Mouse (Mus musculus): Measurements from ENCODE around the gene Frk. TPM values are rescaled to one million over a fixed set of nuclear protein-coding genes. Genes with fewer than 3 reads are reported as not detected.

Frk gene
- polyA plus RNA-seq, 1 experiment from 2014 or later = 5.3 TPM

DNA sequence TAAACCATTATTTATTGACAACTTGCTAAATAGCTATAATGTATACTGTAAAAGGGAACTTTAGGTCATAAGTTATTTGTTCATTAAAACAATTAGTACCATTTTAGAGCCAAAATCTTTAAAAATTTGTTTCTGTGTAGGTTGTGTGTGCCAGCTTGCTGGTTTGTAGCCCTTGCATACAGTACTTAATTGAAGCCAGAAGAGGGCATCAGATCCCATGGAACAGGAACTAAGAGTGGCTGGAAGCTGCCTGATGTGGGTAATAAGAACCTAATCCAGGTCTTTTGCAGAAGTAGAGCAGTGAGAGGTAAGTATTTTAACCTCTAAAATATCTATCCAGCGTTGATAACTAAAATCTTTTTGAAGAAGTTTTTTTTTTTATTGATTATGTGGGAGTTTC, 155.0 kb downstream of the Frk start:
- TF ChIP-seq CTCF (IDR thresholded peaks at IDR 0.05) (peak; percentile 14; the same call in 1 of the 2 replicates), EP300 (IDR thresholded peaks at IDR 0.05) (no peak)
- Histone ChIP-seq H3K4me2 (replicated peaks; ENCODE audit: low read depth, low read length) (no peak overlapping the region), H3K9ac (replicated peaks; ENCODE audit: low read depth) (no peak overlapping the region), H3K27ac (ENCODE audit: low read length) (no peak overlapping the region), H3K4me3 (ENCODE audit: low read depth, low read length) (no peak overlapping the region), H3K36me3 (ENCODE audit: insufficient read depth, low read length) (no peaks in the 10 kb centered on the region), H3K27me3 (replicated peaks; ENCODE audit: insufficient read depth, low read length) (no peaks in the 10 kb centered on the region), H3K9me3 (ENCODE audit: low read length) (no peaks in the 10 kb centered on the region), H3K4me1 (ENCODE audit: insufficient read depth, low read depth, low read length) (no peaks in the 10 kb centered on the region)
- 56% methylated on average over 1 of the region's 1 CpGs for WGBS
- no peak for DNase-seq (ENCODE audit: low spot score)
- no peak for ATAC-seq

Other genes starting within 250 kb of the Frk start
- gene Tspyl1, start 201.2 kb upstream of the Frk start, polyA plus RNA-seq (2015; fragmentation: Nextera tagmentation; extraction: Ambion mirVana) = 73.3 and 79.6 TPM in 2 replicates
- gene Tspyl4, start 186.0 kb upstream of the Frk start, polyA plus RNA-seq (2015; fragmentation: Nextera tagmentation; extraction: Ambion mirVana) = 7.7 and 9.7 TPM in 2 replicates
- gene Col10a1, start 93.4 kb upstream of the Frk start, polyA plus RNA-seq (2015; fragmentation: Nextera tagmentation; extraction: Ambion mirVana) = 0.11 and 0.19 TPM in 2 replicates
- 11.3 and 12.7 TPM in 2 replicates for gene Nt5dc1, start 64.8 kb upstream of the Frk start, polyA plus RNA-seq (2015; fragmentation: Nextera tagmentation; extraction: Ambion mirVana)